Mouse (Mus musculus) heart, postnatal 4 days (tissue): ENCODE results near the gene Stmn3. TPM values are rescaled to one million over a fixed set of nuclear protein-coding genes. Genes with fewer than 3 reads are reported as not detected.

ENCODE experiments used
- DNase-seq: peaks from one replicate; pipeline ENCODE4 v3.0.0; 2021
- total RNA-seq, 2 experiments: library from RNA; stranded (reverse); gene quantifications; 2 replicates each; pipeline ENCODE4 v1.2.3; 2021

Stmn3 gene
- total RNA-seq, result under 1 TPM; 0.24 to 0.47 TPM

GRCm38 (mm10) chr2:181314080-181314810 is at the start of gene Stmn3:
Gene Stmn3 (minus strand): TSS chr2:181314500.
- DNase-seq, result peak; percentile 80

- no peak for DNase-seq
These were observed 49.6 kb upstream of the Stmn3 start for GRCm38 (mm10) chr2:181363946-181364345.

- DNase-seq, result no peak
These were observed 42.5 kb upstream of the Stmn3 start for GRCm38 (mm10) chr2:181356780-181357179.

- peak; percentile 74 for DNase-seq
These were observed 28.5 kb upstream of the Stmn3 start for GRCm38 (mm10) chr2:181342766-181343165.

- DNase-seq, result no peak
These were observed 26.1 kb upstream of the Stmn3 start for GRCm38 (mm10) chr2:181340426-181340825.

- DNase-seq, result peak; percentile 75
These were observed 19.7 kb upstream of the Stmn3 start for GRCm38 (mm10) chr2:181334023-181334422.

- DNase-seq, result no peak
These were observed 18.2 kb upstream of the Stmn3 start for GRCm38 (mm10) chr2:181332542-181332941.

GRCm38 (mm10) chr2:181326098-181326497 is 11.8 kb upstream of the Stmn3 start:
- DNase-seq, result no peak

- DNase-seq, result no peak
These were observed 7.8 kb upstream of the Stmn3 start for GRCm38 (mm10) chr2:181322136-181322535.

GRCm38 (mm10) chr2:181320103-181320499 is 5.8 kb upstream of the Stmn3 start:
- DNase-seq, result no peak

GRCm38 (mm10) chr2:181319248-181320102 is 5.2 kb upstream of the Stmn3 start, which contains the start of gene Rtel1:
Gene Rtel1 (plus strand): TSS chr2:181319739.
- DNase-seq, result peak; percentile 88

GRCm38 (mm10) chr2:181313344-181314079 is 788 bp downstream of the Stmn3 start:
- no peak for DNase-seq

- DNase-seq, result no peak
These were observed 1.3 kb downstream of the Stmn3 start for GRCm38 (mm10) chr2:181313006-181313343.

GRCm38 (mm10) chr2:181312435-181312834 is 1.9 kb downstream of the Stmn3 start:
- DNase-seq, result no peak

- peak; percentile 59 for DNase-seq
These were observed 7.0 kb downstream of the Stmn3 start for GRCm38 (mm10) chr2:181307144-181307804.

GRCm38 (mm10) chr2:181304944-181305343 is 9.4 kb downstream of the Stmn3 start:
- no peak for DNase-seq

- peak; percentile 52 for DNase-seq
These were observed 12.3 kb downstream of the Stmn3 start for GRCm38 (mm10) chr2:181302041-181302440.

GRCm38 (mm10) chr2:181290937-181291336 is 23.4 kb downstream of the Stmn3 start:
- DNase-seq, result no peak

GRCm38 (mm10) chr2:181288691-181289090 is 25.6 kb downstream of the Stmn3 start:
- no peak for DNase-seq

GRCm38 (mm10) chr2:181287958-181288350 is 26.3 kb downstream of the Stmn3 start, which contains the start of gene Gmeb2:
Gene Gmeb2 (minus strand): TSS chr2:181288035.
- peak; percentile 94 for DNase-seq

- DNase-seq, result peak; percentile 88
These were observed 26.9 kb downstream of the Stmn3 start for GRCm38 (mm10) chr2:181287338-181287957.
